Mouse (Mus musculus): ENCODE results near the gene Kcnmb3. TPM values are rescaled to one million over a fixed set of nuclear protein-coding genes. Genes with fewer than 3 reads are reported as not detected.
A peak's percentile ranks its signal among the peaks of the same experiment; 100 is the strongest.

The Kcnmb3 gene
- total RNA-seq, 2 experiments from 2014 or later = 0.60 TPM; not detected in 1

GRCm38 (mm10) chr3:32495856-32496710 lies 4.1 kb upstream of the Kcnmb3 start:
- no peak for DNase-seq
- intact Hi-C loops (cut with DNase I) = no loop called here

DNA sequence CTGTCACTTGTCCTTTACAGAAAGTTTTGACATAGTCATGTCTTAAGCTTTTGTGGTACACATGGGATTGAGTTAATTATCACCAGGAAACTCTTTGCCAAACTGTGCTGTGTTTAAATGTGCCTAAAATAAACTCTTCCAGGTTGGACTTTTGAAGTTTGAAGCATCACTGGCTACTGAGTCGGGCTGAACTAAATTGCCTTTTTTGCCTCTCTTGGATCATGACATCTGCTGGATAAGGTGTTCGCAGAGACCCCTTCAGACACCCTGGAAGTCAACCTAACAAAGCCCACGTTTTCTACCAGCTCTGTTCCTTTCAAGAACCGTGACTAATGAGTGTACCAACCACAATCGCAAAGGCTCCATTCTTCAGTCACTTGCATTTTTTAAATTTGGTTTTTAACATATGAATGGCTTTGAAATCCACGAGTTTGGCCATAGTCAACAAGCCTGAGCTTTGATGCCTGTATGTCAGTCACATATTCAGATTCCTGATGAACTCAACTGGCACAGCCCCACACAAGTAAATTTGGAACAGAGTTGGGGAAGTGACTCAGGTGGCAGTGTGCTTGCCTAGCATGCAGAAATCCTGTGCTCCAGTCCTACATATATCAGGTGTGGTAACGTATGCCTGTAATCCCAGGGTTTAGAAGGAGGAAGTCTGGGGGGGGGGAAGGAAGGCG lies 3.2 kb upstream of the Kcnmb3 start:
- no peak for DNase-seq
- intact Hi-C loops (cut with DNase I) = no loop called here

GRCm38 (mm10) chr3:32494387-32495087 lies 2.5 kb upstream of the Kcnmb3 start:
- no peak for DNase-seq
- intact Hi-C loops (cut with DNase I) = no loop called here

GRCm38 (mm10) chr3:32490928-32491315 lies 1.1 kb downstream of the Kcnmb3 start:
- intact Hi-C loops (cut with DNase I) = no loop called here
- no peak for DNase-seq

DNA sequence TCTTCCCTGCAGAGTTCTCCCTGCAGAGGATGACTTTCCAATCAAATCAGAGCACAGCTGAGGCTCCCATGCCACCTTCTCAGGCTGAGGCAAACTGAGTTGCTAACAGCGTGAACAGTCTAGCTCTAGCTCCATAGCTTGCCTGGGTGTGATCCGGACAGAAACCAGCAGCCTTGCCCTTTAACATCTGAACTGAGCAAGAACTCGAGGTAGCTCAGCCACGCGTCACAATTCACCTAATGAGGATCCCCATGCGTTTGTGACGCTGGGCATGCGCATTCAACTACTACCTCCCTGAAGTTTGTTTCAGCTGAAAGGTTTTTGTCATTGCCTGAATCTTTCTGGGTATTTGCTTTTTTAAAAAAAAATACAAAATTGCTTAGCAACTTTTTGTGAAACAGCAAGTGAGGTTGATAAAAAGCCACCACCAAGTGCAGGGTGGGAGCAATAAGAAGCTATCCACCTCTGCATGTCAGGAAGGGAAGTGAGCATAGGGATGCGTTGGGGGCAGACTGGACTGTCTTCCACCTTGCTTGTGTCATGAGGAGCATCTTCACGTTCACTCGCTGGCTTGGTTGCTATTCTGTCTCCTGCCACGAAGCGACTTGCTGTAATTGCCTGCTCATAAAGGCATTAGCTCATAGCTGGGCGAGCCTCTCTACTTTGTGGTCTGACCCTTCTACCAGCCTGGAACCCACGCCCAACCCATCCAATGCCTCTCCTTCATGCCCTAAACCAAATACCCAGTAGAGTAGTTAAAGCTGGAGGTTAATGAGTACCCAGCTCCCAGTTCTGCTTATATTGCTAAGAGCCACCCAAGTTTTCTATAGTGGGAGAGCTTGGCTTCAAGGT lies 1.7 kb downstream of the Kcnmb3 start:
- intact Hi-C loops (cut with DNase I) = no loop called here
- no peak for DNase-seq

GRCm38 (mm10) chr3:32488172-32488571 lies 3.9 kb downstream of the Kcnmb3 start:
- intact Hi-C loops (cut with DNase I) = no loop called here
- no peak for DNase-seq

DNA sequence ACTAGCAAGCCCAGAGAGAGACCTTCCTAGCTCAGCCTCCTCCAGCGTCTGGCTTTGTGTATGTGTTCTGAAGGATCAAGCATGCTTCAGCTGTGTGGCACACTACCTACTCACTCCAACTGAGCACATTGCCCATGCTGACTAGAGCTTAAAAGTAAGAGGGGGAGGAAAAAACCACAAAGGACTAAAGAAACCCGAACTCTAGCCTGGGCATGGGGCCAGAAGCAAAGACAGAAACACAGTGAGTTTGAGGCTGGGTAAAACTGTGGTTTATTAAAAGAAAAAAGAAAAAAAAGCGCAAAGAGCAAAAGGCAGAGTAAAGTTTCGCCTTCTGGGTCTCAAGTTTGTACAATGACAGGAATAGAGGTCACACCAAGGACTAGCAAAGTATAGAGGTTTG lies 5.5 kb downstream of the Kcnmb3 start:
- no peak for DNase-seq

GRCm38 (mm10) chr3:32483035-32483434 lies 9.0 kb downstream of the Kcnmb3 start:
- no peak for DNase-seq
- intact Hi-C loops (cut with DNase I) = no loop called here

More for the DNA sequence above, 5.5 kb downstream of the Kcnmb3 start:
- intact Hi-C loops (cut with DNase I) = no loop called here

DNA sequence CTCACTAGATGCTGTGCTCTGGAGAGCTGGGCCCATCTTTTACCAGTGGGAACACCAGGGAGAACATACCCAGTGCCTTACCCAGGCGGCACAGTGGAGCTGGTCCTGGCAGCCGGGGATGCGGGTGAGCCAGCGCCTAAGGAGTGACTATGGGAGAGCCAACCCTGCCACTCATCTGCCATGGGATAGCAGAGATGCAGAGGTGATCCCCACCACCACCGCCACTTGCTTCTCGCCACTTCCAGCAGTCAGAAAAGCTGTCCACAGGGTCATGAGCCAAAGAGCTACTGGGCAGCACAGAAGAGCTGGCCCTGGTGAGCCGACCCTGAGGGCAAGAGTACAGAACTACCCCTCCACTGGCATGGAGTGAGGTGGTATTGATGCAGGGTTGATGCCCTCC lies 12.1 kb downstream of the Kcnmb3 start:
- DNase-seq = no peak
- intact Hi-C loops (cut with DNase I) = no loop called here

- no peak for DNase-seq
- intact Hi-C loops (cut with DNase I) = no loop called here
These were observed 18.8 kb downstream of the Kcnmb3 start for GRCm38 (mm10) chr3:32473184-32473583.

- DNase-seq = no peak
- intact Hi-C loops (cut with DNase I) = no loop called here
These were observed 19.7 kb downstream of the Kcnmb3 start for GRCm38 (mm10) chr3:32472191-32472900.

DNA sequence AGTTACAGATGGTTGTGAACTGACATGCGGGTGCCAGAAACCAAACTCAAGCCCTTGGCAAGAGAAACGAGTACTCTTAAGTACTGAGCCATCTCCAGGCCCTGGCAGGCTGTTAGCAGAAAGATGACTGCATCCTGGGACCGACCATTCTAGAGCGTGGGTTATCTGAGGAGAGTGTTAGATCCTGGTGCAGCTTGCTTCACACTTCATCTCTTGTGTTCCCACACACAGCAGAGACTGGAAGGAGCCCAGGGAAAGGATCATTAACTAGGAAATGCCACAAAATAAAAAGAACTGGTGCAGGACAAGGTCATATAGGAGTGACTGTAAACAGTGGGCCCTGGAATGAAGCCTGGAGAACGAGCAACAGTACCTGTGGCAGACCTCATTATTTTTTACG lies 20.9 kb downstream of the Kcnmb3 start:
- DNase-seq = no peak
- intact Hi-C loops (cut with DNase I) = no loop called here

- no peak for DNase-seq
- intact Hi-C loops (cut with DNase I) = no loop called here
These were observed 21.6 kb downstream of the Kcnmb3 start for GRCm38 (mm10) chr3:32470449-32470848.

DNA sequence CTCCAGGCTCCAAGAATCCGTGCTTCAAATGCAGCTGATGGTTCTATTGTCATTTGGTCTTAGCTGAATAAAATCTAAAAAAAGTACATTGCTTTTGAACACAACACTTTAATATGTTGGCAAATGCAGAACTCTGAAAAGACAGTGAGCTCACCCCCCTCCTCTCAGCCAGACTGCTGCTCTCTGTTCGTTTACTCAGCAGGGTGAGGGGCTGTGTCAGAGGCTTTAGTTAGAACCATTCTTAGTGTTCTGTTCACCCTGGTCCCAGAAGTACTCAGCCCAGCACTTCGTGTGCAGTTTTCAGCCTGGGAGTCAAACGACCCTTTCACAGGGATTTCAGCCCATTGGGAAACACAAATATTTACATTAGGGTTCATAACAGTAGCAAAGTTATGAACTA lies 23.6 kb downstream of the Kcnmb3 start:
- intact Hi-C loops (cut with DNase I) = no loop called here
- no peak for DNase-seq

DNA sequence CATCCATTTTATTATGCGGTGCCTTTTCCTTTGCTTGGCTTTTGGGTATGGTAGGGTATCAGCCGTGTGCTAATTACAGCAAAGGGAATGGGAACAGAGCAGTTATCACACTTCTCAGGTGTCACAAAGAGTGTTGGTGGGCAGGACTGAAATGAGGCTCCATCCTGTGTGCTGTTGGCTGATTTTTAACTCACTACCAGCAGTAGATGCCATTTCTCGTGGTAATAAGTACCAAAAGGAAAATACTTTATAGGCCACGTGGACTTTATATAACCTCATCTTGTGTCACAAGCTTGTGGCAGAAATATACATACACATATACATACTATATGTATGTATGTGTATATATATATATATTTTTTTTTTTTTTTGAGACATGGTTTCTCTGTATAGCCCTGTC lies 24.7 kb downstream of the Kcnmb3 start:
- intact Hi-C loops (cut with DNase I) = no loop called here
- no peak for DNase-seq

DNA sequence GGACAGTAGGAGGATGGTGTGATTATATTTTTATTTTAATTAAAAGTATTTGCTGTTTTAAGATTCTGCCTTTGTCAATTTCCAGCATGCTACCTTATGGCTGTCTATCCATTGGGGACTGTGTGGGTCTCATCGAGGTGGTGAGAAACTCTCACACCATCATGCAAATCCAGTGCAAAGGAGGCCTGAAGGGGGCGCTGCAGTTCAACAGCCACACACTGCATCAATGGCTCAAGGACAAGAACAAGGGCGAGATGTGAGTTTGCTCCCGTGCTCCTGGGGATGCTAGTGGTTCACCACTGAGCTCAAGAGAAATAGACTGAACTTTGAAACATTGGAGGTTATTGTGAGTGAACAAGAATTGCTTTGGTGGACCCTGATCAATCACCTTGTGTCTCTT lies 32.3 kb downstream of the Kcnmb3 start:
- DNase-seq = peak; percentile 49
- intact Hi-C loops (cut with DNase I) = no loop called here

GRCm38 (mm10) chr3:32454329-32455021 lies 37.6 kb downstream of the Kcnmb3 start:
- intact Hi-C loops (cut with DNase I) = no loop called here
- no peak for DNase-seq

DNA sequence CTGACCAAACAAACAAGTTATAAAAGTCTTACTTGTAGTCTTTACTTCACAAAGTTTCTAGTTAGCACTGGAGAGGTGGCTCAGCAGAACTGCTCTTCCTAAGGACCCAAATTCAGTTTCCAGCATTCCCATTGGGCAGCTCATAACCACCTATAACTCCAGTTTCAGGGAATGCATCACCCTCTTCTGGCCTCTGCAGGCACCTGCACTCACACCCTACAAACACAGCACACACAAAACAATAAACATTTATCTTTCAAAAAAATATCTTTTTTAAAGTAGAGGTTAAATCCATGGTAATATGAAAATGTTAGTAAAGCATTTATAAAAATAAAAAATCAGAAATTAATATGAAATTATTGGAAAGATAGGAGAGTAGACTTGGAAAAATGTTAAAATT lies 50.3 kb downstream of the Kcnmb3 start:
- no peak for DNase-seq
- intact Hi-C loops (cut with DNase I) = loop anchor here (10.0 kb wide), 1 partner anchor 107 kb away; no protein-coding TSS in a partner anchor

DNA sequence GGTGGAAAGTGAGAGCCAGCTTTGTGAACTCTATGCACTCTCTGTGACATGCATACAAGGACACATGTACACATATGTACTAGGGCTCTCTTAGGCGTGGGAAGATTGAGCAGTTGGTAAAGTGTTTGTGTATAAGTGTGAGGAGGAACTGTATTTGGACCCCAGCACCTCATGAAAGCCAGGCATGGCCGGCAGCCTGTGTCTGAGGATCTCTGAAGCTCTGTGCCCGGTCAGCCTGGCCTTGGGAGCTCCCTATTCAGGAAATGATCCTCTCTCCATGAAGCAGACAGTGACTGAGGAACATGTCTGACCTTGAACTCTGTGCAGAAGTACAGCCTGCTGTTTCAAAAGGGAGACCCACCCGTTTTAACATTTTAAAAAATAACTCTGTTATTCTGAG lies 53.3 kb downstream of the Kcnmb3 start:
- intact Hi-C loops (cut with DNase I) = no loop called here

More for the DNA sequence above, 53.3 kb downstream of the Kcnmb3 start:
- DNase-seq = no peak

All from left cerebral cortex, postnatal 4 days (tissue).